Mouse (Mus musculus): Measurements from ENCODE around the gene Olfr115.

Gene Olfr115

DNA sequence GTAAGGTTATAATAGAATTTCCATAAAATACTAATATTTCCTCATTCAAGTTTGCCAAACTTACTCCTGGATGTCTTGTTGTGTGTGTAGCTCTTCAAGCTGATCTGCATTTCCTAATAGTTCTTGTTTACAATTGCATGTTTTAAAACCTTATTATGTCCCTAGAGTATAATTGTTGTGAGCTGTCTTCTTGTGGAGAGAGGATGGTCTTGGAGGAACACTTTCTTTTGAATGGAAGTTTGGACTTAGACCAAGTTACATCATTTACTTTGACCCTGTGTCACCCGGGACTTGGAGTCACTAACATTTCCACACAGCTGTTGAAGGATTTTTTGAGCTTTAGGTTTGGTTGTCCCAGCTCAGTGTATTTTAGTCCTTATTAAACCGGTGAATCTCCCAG lies at the start of gene Olfr115, which contains the start of gene Olfr116:
Olfr115 (minus strand) TSS at position 101 of the 400 bp plus-strand sequence.
Olfr116 (minus strand) TSS at position 191 of the 400 bp plus-strand sequence.
- in situ Hi-C loops (cut with MboI; ENCODE audit: unreplicated experiment in 2 of 2) = no loop called here

DNA sequence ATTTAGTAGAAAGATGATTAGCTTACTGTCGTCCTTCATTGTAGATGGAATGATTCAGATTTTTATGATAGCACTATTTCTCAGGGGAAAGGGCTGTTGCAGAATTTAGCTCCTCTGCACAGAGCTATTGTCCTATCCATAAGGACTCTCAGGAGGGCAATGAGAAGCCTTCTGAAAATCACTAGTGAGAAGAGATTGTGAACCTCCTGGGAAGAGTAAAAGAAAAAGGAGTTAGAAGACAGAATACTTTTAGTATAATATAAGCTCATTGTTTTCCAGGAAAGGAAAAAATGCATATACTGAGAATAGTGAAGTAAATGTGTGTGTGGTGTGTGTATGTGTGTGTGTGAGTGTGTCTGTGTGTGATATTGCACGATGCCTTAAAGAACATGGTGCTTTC lies 39.8 kb upstream of the Olfr115 start, which contains the start of gene Olfr118:
Olfr118 (plus strand) TSS at position 301 of the 400 bp plus-strand sequence.
- in situ Hi-C loops (cut with MboI; ENCODE audit: unreplicated experiment in 2 of 2) = no loop called here

DNA sequence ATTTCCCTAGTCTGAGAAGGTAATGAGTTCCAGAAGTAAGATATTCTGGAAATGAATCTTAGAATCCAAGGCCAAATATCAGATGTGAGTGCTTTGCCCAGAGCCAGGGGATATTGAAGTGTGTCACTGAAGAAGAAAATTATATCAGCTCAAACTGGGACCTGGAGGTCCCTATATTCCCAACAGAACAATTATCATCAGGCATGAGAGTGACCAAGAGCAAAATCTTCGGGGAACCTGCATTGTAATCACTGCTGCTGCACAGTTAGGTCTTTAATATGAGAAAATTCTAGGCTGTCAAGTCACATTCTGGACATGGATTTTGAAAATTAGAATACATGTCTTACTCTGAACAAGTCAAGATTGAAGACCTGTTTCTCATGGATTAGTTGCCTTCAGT lies 36.8 kb upstream of the Olfr115 start, which contains the start of gene Olfr117:
Olfr117 (minus strand) TSS at position 101 of the 400 bp plus-strand sequence.
- in situ Hi-C loops (cut with MboI; ENCODE audit: unreplicated experiment in 2 of 2) = no loop called here

DNA sequence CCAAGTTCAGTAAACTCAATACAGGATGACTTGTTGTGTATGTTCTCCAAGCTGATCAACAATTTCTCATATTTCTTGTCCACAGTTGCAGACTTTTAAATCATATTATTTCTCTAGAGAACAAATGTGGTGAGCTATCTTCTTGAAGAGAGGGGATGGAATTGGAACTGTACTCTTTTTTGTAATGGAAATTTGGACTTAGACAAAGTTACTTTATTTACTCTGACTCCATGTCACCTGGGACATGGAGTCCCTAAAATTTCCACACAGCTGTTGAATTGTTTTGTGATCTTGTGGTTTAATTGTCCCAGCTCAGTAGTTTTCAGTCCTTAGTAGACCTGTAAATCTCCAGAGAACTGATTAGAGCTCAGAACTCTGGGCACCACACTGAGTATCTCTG lies 34.3 kb downstream of the Olfr115 start, which contains the start of gene Olfr114:
Olfr114 (minus strand) TSS at position 101 of the 400 bp plus-strand sequence.
- in situ Hi-C loops (cut with MboI; ENCODE audit: unreplicated experiment in 2 of 2) = no loop called here

DNA sequence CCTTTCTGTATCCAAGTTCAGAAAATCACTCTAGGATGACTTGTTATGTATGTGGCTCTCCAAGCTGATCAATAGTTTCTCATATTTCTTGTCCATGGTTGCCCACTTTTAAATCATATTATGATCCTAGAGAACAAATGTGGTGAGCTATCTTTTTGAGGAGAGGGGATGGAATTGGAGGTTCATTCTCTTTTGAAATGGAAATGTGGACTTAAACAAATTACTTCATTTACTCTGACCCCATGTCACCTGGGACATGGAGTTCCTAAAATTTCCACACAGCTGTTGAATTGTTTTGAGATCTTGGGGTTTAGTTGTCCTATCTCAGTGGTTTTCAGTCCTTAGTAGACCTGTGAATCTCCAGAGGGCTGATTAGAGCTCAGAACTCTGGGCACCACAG lies 49.3 kb downstream of the Olfr115 start, which contains the start of gene Olfr113:
Olfr113 (minus strand) TSS at position 101 of the 400 bp plus-strand sequence.
- in situ Hi-C loops (cut with MboI; ENCODE audit: unreplicated experiment in 2 of 2) = no loop called here

DNA sequence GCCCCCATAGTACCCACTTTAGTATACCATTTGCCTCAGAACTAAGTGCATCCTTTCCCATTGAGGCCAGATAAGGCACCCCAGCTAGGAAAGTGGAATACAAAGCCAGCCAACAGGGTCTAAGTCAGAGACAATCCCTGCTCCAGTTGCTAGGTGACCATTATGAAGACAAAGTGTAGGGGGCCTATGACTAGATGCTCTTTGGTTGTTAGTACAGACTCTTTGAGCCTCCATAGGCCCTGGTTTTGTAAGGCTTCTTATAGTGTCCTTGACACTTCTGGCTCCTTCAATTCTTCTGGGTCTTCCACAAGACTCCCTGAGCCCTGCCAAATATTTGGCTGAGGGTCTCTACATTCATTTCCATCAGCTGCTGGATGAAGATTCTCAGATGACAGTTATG lies 57.6 kb downstream of the Olfr115 start, which contains the start of gene Olfr112:
Olfr112 (minus strand) TSS at position 101 of the 400 bp plus-strand sequence.
- in situ Hi-C loops (cut with MboI; ENCODE audit: unreplicated experiment in 2 of 2) = no loop called here
